Mouse (Mus musculus) brain, embryonic 14.5 days (tissue): ENCODE measurements at regions not wholly inside any gene's neighbourhood (a gene's known extent, or its start where the extent isn't known, plus 50 kb on each side); places are given as distances from the start of the nearest gene placed in this dataset.

Experiments used
- DNase-seq: peaks from one replicate; pipeline ENCODE4 v3.0.0-alpha.2; 2011; ENCODE audit warnings: low read depth
- CTCF ChIP-seq: fragments of 200-500 bp; IDR thresholded peaks from 2 replicates; pipeline ENCODE4 v1.5.1; 2012; ENCODE audit warnings: inconsistent platforms, mild to moderate bottlenecking, moderate library complexity, borderline replicate concordance; ENCODE audit not compliant: insufficient read depth, insufficient read length; ENCODE audit errors: extremely low read depth
- POLR2A ChIP-seq: fragments of 200-500 bp; IDR thresholded peaks from 2 replicates; pipeline ENCODE4 v1.6.1; 2012; ENCODE audit warnings: mild to moderate bottlenecking, inconsistent platforms, borderline replicate concordance; ENCODE audit not compliant: poor library complexity, insufficient read depth, insufficient read length, severe bottlenecking; ENCODE audit errors: extremely low read depth

- no peak for DNase-seq
- no peak for TF ChIP-seq CTCF
- TF ChIP-seq POLR2A = no peak
Measured at GRCm38 (mm10) chr8:63587871-63588270, 364.2 kb downstream of the Sgo2b start.

- TF ChIP-seq CTCF (no peak), POLR2A (no peak)
- DNase-seq = peak; percentile 15
Measured at GRCm38 (mm10) chr8:63574500-63574899, 377.5 kb downstream of the Sgo2b start.

GRCm38 (mm10) chr8:63539296-63539695 is 412.8 kb downstream of the Sgo2b start:
- no peak for DNase-seq

GRCm38 (mm10) chr8:63529763-63530558 is 422.1 kb downstream of the Sgo2b start:
- DNase-seq = peak; percentile 60
- TF ChIP-seq POLR2A (no peak), CTCF (no peak)

More at GRCm38 (mm10) chr8:63539296-63539695, 412.8 kb downstream of the Sgo2b start:
- TF ChIP-seq POLR2A (no peak), CTCF (no peak)
